Mouse (Mus musculus) embryonic fibroblast, embryonic 13.5 days (primary cell): ENCODE data around the gene Pheta2. TPM values are rescaled to one million over a fixed set of nuclear protein-coding genes. Genes with fewer than 3 reads are reported as not detected.
"Not testable (repeated sequence)": the region's sequence is repeated elsewhere in the genome, so short reads cannot be mapped to it uniquely, and the experiment has no call there.

ENCODE experiments used
- H3K27ac ChIP-seq: 2 replicates; pipeline ENCODE4 v1.5.1; 2012; ENCODE audit warnings: low read length, control low read depth, inconsistent platforms; ENCODE audit not compliant: insufficient read depth
- H3K4me1 ChIP-seq: 2 replicates; pipeline ENCODE4 v1.6.1; 2011; ENCODE audit warnings: low read length; ENCODE audit not compliant: control insufficient read depth, insufficient read depth
- H3K4me3 ChIP-seq: 2 replicates; pipeline ENCODE4 v1.5.1; 2011; ENCODE audit warnings: mild to moderate bottlenecking, control low read depth, low read length; ENCODE audit not compliant: insufficient read depth
- CTCF ChIP-seq: IDR thresholded peaks from 2 replicates; pipeline ENCODE4 v1.5.1; 2011; ENCODE audit warnings: mild to moderate bottlenecking, control low read depth, low read length, moderate library complexity, borderline replicate concordance; ENCODE audit not compliant: insufficient read depth
- POLR2A ChIP-seq: IDR thresholded peaks from 2 replicates; pipeline ENCODE4 v1.6.1; 2011; ENCODE audit warnings: low read depth, mild to moderate bottlenecking, control low read depth, low read length, moderate library complexity
- polyA plus RNA-seq: library from polyadenylated mRNA; stranded (reverse); fragments of >200 nt; gene quantifications from 2 replicates; pipeline ENCODE4 v1.2.4, GENCODE M21; 2011; ENCODE audit warnings: low read depth; ENCODE audit not compliant: missing spikeins, insufficient read length

The Pheta2 gene
- polyA plus RNA-seq, 1 experiment, result 8.1 TPM

DNA sequence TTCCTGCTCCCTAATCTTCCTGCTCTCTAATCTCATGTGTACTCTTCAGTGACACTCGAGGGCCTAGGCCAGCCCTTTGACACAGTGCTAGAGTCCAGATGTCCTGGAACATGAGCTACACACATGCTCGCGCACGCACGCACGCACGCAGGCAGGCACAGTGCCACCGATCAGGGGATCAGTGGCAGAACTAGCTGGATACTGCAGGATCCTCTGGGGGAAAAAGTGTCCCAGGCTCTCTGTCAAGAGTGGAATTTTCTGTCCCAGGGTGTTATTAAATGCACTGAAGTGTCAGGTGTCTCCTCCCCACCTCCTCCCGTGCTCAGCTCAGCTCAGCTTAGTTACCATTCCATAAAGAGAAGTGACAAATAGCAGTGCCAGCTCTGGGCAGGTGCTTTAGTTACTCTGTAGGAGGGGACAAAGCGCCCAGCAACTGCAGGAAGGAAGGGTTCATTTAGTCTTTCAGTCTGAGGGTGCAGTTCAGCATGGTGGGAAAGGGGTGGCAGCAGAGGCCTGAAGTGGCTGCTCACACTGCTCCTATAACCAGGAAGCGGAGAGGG is 22.8 kb downstream of the Pheta2 start:
- Histone ChIP-seq H3K27ac (no peak overlapping the region), H3K4me3 (no peak overlapping the region), H3K4me1 (no peaks in the 10 kb centered on the region)
- TF ChIP-seq CTCF (peak; percentile 15; the same call in 1 of the 2 replicates), POLR2A (no peak)

DNA sequence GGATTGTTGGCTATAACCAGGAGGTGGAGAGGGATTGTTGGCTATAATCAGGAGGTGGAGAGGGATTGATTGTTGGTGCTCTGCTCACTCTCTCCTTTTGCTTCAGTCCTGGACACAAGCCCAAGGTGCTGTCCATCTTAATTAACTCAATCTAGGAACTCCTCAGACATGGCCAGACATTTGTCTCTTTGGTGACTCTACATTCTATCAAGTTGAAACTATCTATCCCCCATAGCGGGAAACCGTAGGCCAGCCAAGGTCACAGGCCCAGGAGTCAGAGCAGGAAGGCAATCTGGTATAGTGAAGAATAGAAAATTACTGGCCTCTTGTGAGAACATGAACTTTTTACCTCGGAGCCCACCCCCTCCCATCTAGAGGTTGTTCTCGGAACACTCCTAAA is 23.5 kb downstream of the Pheta2 start:
- Histone ChIP-seq H3K27ac (no peak overlapping the region), H3K4me3 (no peak overlapping the region), H3K4me1 (no peaks in the 10 kb centered on the region)
- TF ChIP-seq POLR2A (no peak), CTCF (no peak)

DNA sequence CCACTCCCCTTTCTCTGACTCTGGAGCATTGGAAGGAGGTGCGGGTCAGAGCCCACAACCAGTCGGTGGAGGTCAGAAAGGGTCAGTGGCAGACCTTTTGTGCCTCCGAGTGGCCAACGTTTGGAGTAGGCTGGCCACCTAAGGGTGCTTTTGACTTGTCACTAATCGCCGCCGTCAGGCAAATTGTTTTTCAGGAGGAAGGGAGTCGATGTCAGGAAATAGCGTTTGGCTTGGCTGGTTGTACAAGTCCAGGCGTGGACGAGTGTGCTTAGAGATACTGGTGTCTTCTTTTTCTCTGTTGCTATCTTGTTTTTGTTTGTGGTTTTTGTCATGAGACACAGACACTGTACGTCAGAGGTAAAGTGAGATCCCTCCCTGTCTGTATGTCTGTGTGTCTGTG is 25.1 kb downstream of the Pheta2 start:
- not testable (repeated sequence) for H3K4me3 ChIP-seq, H3K27ac ChIP-seq, H3K4me1 ChIP-seq

DNA sequence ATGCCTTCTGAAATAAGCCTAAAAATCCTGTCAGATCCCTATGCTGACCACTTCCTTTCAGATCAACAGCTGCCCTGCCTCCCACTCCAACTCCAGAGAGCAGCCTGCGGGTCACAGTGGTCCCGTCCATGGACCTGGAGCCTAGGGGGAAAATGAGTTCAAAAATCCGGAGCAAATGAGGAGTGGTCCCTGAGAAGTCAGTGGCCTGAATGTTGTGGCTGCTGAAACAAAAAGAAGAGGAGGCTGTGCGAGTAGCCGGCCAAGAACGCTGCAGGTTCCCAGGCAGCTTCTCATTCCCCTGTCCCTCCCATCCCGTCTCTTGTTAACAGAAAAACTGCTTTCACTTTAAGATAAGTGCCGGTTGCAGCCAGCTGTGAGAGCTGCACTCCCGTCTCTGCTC is 25.8 kb downstream of the Pheta2 start:
- H3K4me1 ChIP-seq, H3K4me3 ChIP-seq, H3K27ac ChIP-seq: not testable (repeated sequence)

DNA sequence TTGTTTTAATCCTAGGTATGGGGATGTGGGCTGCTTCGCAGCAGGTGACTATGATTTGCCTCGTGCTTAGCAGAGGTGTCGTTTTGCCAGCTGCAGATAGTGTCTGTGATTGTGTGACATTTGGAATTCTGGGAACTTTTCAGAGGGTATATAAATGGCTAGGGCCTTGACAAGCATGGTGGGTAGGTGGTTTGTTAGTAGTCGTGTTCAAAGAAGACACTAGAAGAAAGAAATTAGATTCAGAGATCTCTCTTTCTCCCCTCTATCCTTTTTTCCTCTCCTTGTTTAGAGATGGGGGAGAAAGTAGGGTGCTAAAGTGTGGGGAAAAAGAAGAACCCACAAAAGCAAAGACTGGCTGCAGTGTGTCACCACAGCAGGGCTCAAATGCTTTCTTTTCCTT is 29.4 kb downstream of the Pheta2 start:
- Histone ChIP-seq H3K4me1 (no peaks in the 10 kb centered on the region), H3K27ac (no peak overlapping the region), H3K4me3 (no peak overlapping the region)
- no peak for TF ChIP-seq POLR2A
- TF ChIP-seq CTCF, result no peak

DNA sequence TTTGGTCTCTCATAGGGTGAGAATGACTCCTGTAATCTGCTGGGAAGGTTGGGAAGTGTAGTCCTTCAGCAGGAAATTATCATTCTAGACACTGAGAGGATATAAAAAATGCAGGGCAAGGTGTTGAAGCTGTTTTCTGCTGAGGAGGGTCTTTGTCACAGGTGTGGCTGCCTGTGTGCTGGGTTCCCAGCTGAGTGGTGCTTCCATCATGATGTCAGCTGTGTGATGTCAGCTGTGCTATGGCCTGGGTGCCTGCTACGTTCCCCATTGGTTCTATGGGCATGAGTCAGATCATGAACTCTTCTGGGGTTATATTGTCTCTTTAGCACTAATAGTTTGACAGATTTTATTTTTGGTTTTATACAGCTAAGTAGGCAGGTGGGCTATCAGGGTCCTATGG is 30.1 kb downstream of the Pheta2 start:
- no peaks in the 10 kb centered on the region for H3K4me1 ChIP-seq
- H3K4me3 ChIP-seq, result no peak overlapping the region
- H3K27ac ChIP-seq, result no peak overlapping the region
- no peak for TF ChIP-seq POLR2A
- TF ChIP-seq CTCF, result no peak

DNA sequence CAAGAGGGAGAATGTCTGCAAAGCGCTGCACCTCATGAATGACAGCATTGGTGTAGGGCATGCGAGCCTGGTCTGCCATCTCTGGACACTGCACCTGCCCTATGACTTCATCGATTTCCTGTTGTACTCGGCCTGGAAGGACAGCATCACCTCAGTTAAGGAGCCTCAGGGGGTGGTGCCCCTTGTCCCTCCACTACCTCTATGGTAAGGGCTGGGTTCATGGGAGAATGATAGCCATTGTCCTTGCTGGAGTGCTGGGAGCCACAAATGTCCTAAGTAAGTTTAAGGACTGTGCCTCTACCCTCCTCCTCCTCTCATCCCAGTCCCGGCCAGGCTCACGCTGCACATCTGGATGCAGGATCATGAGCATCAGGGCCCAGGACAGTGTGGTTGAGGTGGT is 33.7 kb downstream of the Pheta2 start:
- TF ChIP-seq POLR2A (no peak), CTCF (no peak)
- no peak overlapping the region for H3K4me3 ChIP-seq
- H3K27ac ChIP-seq, result no peak overlapping the region
- 0 out of 2 replicates have a peak, but pooled peaks cover 4% of the 10 kb centered on the region for H3K4me1 ChIP-seq

DNA sequence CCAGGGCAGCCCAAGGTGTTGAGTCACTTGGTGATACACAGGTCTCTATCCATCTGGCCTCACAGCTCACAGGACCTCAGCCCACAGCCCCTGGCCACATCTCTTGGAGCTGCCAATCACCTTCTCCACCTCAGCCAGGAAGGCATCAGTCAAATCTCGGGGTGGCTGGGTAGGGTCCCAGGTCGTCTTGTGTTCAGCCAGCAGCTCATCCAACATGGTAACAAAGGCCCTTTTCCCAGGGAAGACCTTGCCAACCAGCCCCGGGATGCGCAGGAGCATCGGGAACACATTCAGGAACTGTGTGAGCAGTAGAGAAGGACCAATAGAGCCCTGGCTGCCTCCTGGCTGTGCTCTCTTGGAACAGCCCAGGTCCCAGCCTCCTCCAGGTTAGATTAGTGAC is 34.2 kb downstream of the Pheta2 start:
- Histone ChIP-seq H3K4me1 (0 out of 2 replicates have a peak, but pooled peaks cover 4% of the 10 kb centered on the region), H3K4me3 (no peak overlapping the region), H3K27ac (no peak overlapping the region)
- TF ChIP-seq CTCF (no peak), POLR2A (no peak)

DNA sequence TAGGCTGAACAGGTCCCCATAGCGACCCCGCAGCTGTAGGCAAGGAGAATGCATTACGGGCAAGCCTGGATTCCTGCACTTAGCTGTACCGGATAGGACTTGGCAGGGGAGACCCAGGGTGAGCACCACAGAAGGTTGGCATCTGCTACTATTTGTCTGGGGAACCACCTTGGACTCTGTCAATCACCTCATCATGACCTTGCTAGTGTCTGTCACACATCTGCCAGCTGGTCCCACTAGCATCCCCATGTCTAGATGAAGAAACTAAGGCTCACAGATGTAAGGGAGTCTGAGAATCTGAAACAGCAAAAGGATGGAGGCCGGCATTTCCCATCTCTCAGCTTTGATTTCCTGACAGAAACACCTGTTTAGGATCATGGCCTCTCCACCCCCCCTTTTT is 35.7 kb downstream of the Pheta2 start:
- TF ChIP-seq CTCF (no peak), POLR2A (no peak)
- Histone ChIP-seq H3K27ac (no peak overlapping the region), H3K4me3 (no peak overlapping the region), H3K4me1 (0 out of 2 replicates have a peak, but pooled peaks cover 4% of the 10 kb centered on the region)

DNA sequence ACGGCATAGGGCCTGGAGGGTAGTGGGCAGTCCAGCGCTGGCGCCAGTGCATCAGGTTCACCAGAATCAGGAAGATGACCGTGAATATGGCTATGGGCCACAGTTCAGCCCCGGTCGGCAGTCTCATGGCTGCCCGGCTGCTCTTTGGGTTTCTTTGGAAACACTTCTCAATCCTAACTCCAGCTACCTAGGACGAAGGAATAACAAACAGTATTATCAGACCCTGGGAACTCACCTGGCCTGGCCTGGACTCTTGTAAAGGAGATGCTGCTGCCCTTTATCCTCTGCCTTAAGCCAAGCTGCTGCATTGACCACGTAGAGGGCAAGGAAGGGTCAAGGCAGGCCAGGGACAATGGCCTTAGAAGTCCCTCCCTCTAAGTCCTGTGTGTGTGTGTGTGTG is 37.1 kb downstream of the Pheta2 start:
- TF ChIP-seq POLR2A, result no peak
- TF ChIP-seq CTCF, result no peak
- Histone ChIP-seq H3K27ac (no peak overlapping the region), H3K4me1 (0 out of 2 replicates have a peak, but pooled peaks cover 4% of the 10 kb centered on the region), H3K4me3 (no peak overlapping the region)

DNA sequence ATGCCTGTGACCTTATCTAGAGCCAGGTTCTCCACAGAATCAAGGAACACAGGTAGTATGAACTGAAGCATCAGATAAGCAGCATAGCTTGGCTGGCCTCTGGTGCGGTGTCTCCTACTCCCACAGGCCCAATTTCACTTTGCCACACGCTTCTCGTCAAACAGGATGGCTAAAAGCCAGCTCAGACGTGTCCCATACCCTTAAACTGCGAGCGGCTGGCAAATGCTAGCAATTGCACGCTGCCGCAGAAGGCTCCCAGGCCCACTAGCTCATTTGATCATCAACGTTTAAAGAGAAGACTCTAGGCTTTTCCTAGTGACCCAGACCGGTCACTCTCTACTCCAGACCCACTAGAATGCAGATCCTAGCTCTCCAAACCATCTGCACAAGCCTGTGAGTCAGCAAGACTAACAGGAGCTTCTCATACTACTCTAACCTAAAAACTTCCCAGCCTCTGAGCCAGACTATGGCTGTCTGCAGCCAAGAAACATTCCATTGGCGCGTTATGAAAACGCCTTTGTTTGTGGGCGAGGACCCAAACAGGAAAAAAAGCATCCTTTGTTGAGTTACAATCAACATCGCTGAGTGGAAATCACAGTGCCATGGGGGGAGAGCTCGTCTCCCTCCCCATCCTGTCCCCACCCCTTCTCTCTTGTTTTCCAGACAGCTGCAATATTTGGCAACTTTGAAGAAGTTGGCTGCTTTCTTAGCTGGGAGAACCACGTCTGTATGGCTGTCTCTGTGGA is 37.8 kb downstream of the Pheta2 start:
- Histone ChIP-seq H3K4me3 (no peak overlapping the region), H3K27ac (no peak overlapping the region), H3K4me1 (0 out of 2 replicates have a peak, but pooled peaks cover 4% of the 10 kb centered on the region)
- TF ChIP-seq POLR2A, result no peak
- TF ChIP-seq CTCF, result no peak
